Mouse (Mus musculus) forelimb bud, embryonic 11.5 days (tissue): Measurements from ENCODE around the gene Add2.
"Not testable (repeated sequence)": the region's sequence is repeated elsewhere in the genome, so short reads cannot be mapped to it uniquely, and the experiment has no call there.

ENCODE experiments used
- DNase-seq: peaks from one replicate; pipeline ENCODE4 v3.0.0-alpha.2; 2012; ENCODE audit warnings: low read depth, low spot score

Gene Add2

DNA sequence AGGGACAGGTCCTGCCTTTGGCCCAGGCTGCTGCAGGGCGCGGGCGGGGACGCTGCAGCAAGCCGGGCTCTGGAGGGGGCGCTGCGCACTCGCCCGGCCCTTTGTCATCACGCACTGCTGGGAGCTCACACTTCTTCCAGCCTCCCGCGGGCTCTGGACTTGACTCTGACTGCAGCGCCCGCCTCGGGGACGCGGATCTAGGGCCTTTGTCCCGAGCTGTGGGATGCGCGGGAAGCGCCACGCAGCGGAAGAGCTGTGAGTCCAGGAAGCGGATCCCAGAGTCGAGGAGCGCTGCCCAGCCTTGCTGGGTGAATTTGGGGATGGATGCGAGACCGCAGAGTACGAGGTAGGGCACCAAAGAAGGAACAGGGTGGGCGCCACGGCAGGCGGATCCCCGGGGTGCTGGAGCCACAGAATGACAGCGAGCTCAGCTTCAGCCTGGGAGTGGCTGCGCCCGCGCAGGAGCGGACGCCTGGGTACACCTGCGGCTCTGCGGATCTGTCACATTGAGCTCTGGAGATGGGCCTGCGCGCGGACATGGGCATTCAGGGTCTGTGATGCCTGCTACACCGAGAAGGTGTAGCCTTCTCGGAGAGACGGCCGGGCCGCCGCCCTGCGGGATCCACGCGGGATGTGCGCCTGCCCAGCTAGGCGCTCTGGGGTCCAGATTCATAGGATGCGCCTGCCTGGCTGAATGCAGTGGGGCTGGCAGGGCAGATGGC is at the start of gene Add2:
Add2 (plus strand) TSS at position 81 of the 722 bp plus-strand sequence.
- peak; percentile 54 for DNase-seq

GRCm38 (mm10) chr6:85978736-85979135 is 49.7 kb upstream of the Add2 start:
- not testable (repeated sequence) for DNase-seq

DNA sequence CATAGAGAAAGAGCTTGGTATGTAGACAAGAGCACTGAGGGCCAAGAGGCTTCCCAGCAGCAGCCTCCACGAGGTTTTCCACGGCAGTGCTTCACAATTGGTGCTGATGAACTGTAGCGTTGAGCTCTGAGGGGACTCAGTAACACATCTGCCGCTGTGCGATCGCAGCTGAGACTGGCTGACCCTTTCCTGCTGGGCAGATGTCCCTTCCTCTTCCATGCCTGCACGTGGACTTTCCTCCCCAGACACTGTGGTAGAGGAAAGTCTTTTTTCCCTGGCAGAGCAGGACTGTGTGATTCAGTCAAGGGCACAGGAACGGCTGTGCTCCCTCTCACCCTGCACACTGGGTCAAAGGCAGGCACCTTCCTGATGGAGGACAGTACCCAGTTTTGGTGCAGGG is 44.1 kb upstream of the Add2 start:
- DNase-seq: no peak

DNA sequence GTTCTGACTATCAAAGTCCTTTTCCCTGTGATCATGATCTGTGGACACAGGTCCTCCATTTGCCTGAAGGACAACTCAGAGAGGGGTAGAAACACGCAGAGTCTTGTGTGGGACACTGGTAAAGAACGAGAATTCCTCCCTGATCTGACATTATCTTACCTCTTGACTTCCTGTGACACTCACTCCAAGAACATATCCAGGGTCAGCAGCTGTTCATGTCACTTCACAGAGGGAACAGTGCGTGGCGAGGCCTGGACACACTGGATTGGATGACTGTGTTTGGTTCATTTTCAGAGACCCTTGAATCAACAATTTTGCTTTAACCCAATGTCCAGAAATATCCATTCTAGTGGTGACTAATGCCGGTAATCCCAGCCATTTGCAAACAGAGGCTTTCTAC is 38.9 kb upstream of the Add2 start:
- DNase-seq: not testable (repeated sequence)

- not testable (repeated sequence) for DNase-seq
These were observed 37.7 kb upstream of the Add2 start for GRCm38 (mm10) chr6:85990774-85991173.

DNA sequence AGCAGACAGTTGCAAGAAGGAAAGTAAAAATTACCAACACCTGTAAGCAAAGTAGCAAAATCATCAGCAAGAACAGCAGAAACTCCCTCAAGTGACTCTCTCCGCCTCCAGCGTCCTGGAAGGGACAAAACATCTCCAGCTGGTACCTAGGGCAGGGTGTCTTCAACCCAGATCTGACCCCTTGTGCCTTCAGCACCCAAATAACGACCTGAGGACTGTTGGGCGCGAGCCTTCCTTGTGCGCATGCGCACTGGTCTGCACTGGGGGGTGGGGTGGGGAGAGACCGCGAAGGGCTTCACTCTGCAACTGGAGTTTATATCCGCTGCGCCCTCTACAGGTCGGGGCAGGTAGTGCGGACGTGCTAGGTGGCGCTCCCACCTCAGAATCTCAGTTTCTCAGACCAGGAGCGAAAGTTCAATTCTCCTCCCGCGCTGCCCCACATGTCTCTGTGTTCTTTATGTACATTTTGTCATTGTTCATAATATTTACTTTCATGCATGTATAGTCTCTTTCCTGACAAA is 25.0 kb upstream of the Add2 start:
- no peak for DNase-seq

GRCm38 (mm10) chr6:86004271-86005148 is 24.0 kb upstream of the Add2 start:
- DNase-seq: peak; percentile 87

DNA sequence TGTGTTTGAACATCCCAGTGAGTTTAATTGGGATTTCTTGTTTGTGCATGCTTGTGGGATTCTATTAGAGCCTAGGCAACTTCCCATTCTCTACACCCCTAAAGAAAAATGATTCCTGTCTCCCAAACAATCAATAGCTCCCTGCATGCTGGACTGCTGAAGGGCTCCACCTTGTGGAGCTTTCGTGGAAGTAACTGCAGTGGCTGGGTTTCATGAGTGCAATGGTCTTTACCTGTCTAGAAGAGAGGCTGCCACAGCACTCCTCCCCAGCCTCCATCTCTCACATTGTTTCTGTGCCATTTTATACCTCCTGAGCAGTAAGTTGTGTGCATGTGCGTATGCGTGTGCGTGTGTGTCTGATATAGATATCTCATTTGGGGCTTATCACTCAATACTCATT is 18.5 kb upstream of the Add2 start:
- peak; percentile 67 for DNase-seq

- not testable (repeated sequence) for DNase-seq
These were observed 13.7 kb upstream of the Add2 start for GRCm38 (mm10) chr6:86014812-86015211.

DNA sequence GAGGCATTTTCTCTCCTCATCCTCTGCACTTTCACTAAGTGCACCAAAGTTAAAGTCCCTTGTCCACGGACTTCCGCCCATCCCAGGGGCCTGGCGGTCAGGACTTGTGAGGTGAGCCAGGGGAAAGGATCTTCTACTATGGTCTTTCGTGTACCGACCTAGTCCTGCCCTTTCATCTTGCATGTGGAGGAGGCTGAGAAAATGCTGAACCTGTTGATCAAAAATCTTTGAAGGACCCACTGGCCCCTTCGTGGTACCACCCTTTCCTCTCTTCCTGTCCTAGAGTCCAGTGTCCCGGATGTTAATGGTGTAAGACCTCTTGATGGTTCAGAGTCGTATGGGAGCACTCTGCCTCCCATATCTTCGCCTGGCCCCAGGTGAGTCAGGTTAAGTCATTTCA is 12.6 kb upstream of the Add2 start, which contains the start of gene Figla:
Figla (plus strand) TSS at position 301 of the 400 bp plus-strand sequence.
- DNase-seq: no peak

DNA sequence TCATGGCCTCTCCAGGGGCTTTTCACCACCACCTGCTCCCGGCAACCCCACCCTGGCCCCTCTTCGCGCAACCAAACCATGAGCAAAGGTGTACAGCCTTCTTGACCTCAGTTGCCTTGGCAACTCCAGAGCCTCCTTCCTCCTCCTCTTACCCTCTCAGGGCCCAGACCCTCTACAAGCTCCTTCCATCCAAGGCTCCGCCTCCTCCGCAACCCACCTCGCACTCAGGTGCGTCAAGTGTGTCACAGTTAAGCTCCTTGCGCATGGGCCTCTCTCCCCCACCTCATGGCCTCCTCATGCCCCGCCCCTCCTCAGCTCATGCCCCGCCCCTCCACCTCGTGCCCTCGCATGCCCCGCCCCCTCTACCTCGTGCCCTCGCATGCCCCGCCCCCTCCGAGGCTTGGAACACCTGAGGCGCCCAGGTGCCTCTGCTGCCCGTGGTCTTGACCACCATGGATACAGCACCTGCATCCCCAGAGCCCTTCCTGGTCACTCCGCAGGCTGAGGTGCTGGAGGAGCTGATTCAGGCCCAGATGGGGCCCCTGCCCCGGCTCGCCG is 11.6 kb upstream of the Add2 start:
- DNase-seq: no peak

DNA sequence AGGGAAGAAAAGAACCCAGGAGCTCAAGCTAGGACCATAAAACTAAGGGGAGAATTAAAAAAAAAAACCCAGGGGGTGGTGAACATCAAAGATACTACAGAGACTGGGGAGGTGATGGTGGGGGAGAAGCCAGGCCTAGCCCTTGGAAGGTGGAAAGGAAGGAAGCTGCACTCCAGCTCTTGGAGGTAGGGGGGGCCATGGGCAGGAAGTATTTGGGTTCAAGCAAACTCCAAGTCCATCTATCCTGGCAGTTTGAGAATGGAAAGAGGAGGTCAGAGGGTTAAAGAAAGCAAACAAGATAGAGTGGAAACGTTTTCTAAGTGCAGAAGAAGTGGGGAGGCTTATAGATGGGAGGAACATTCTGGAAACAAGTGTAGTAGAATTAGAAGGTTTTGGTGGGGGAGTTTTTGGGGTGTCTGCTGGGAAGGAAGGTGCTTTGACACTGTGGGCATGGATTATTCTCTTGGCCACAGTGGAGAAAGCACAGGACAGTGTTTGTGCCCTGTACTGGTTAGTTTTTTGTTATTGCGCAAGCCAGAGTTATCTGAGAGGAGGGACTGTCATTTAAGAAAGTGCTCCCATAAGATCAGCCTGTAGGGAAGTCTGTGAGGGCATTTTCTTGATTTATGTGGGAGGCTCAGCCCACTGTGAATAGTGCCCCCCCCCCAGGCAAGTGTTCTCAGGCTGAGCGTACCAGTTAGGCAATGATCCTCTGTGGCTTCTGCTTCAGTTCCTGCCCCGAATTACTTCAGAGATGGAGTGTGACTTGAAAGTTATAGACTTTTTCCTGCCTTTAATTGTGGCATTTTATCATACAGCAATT is 8.9 kb upstream of the Add2 start:
- DNase-seq: no peak

- peak; percentile 58 for DNase-seq
These were observed 7.5 kb upstream of the Add2 start for GRCm38 (mm10) chr6:86020948-86021347.

DNA sequence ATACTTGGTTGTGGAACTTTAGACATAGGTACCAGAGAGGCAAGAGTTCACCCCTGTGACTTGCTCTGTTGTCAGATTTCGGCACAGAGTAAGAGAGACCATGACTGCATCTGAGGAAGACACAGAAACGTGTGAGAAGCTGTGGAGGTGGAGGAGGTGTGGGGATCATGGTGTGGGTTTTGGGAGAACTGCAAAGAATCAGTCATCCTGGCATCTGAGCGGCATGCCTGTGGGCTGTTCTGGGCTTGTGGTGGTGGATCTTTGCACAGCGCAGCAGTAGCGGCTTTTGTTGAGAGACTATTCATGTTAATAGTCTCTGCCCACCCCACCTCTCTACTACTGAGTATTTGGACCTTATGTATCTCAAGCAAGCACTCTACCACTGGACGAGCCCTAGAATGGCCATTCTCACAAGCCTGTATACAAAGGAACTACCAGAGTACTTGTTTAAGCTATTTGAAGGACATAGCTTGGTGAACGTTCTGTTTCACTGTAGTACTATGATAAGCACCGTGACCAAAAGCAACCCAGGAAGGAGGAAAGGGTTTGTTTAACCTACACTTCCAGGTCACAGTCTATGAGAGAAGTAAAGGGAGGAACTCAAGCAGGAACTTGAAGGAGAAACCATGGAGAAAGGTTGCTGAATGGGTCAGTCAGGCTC is 1.7 kb upstream of the Add2 start:
- no peak for DNase-seq

DNA sequence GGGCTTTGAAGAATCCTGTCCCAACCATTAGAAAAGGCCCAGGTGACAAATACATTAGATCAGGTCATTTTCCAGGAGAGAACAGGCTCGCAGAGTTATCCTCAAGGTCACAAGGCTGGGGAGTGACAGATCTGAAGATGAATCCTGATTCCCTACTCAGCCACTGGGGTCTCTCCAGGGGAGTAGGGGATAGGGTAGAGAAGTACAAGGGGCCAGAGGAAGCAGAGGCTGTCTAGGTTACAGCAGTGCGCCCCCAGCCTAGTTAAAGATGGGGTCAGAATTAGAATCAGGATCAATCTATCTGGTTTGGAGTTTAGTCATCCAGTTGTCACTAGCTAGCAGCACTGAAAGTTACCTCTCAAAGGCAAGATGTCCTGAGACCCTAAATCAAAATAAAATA is 331 bp upstream of the Add2 start:
- DNase-seq: no peak

GRCm38 (mm10) chr6:86029323-86029713 is 837 bp downstream of the Add2 start:
- DNase-seq: no peak

DNA sequence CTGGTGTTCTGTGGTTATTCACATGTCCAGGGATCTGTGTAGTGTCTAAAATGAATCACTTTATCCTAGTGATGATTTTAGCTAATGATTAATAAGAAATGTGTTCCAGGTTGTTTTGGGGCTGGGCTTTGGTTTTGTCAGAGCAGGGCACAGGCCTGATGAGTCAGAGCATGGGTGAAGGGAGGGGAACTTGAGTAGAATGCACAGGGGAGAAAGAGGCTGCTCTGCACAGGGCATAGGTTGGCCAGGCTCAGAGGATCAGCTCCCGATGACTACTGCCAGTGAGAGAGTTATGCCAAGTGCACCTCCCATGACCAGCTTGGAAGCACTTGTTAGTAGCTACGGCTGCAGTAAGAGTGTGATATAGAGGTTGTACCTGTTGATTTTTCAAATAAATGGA is 3.0 kb downstream of the Add2 start:
- DNase-seq: no peak

DNA sequence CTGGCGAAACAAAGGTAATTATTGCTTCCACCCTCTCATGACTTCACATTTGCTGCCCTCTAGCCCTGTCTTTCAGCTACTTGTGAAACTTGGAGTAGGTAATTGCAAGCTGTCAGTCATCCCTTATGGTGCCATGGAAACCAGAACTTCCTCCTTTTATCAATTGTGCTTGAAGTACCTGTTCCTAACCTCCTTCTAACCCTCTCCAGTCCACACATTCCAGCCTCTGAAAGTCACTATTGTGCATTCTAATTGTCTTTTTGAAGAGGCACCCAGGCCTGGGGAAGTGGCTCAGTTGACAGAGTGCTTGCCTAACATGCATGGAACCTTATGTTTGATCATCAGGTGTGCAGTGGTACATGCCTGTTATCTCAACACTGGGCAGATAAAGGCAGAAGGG is 5.2 kb downstream of the Add2 start:
- DNase-seq: no peak

- DNase-seq: no peak
These were observed 10.4 kb downstream of the Add2 start for GRCm38 (mm10) chr6:86038901-86039300.

DNA sequence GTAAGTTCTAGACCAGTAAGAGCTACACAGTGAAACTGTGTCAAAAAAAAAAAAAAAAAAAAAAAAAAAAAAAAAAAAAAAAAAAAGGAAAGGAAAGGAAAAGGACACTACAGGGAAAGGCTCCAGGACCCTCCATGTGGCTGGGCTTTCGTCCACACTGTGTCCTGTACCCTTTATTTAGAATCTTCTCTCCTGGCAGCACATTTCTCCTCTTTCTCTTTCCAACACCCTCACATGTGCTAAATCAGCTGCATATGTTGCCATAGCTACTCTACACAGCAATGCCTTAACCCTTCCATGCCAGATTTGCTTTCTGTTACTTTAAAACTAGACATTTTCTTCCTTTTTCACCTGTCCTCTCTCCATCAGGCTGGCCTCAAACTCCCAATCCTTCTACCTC is 11.7 kb downstream of the Add2 start:
- no peak for DNase-seq

- no peak for DNase-seq
These were observed 19.0 kb downstream of the Add2 start for GRCm38 (mm10) chr6:86047510-86047909.
